Mouse (Mus musculus) CH12.LX (cell line): Measurements from ENCODE around the gene Ppox.

Experiments used
- CTCF ChIP-seq, 2 experiments: IDR thresholded peaks in 1 of 2; conservative IDR thresholded peaks in 1 of 2; 2 replicates each; pipeline ENCODE4 v1.5.1; 2011 to 2012; ENCODE audit warnings: low read depth in 2 of 2, low read length in 2 of 2, improper control_type of control experiment in 1 of 2, inconsistent platforms in 1 of 2, mild to moderate bottlenecking in 1 of 2, moderate library complexity in 1 of 2
- EP300 ChIP-seq: IDR thresholded peaks from 2 replicates; pipeline ENCODE4 v1.6.1; 2011; ENCODE audit warnings: low read length, improper control_type of control experiment
- MXI1 ChIP-seq: IDR thresholded peaks from 2 replicates; pipeline ENCODE4 v1.6.1; 2011; ENCODE audit warnings: mild to moderate bottlenecking, low read depth, low read length, improper control_type of control experiment
- NELFE ChIP-seq: IDR thresholded peaks from 2 replicates; pipeline ENCODE4 v1.6.1; 2011; ENCODE audit warnings: low read depth, low read length, improper control_type of control experiment
- POLR2A ChIP-seq: IDR thresholded peaks from 2 replicates; pipeline ENCODE4 v1.6.1; 2011; ENCODE audit warnings: low read depth, mild to moderate bottlenecking, improper control_type of control experiment, low read length
- TCF12 ChIP-seq: IDR thresholded peaks from 2 replicates; pipeline ENCODE4 v1.6.1; 2014; ENCODE audit warnings: low read depth, mild to moderate bottlenecking, inconsistent platforms, low read length, improper control_type of control experiment
- ZC3H11A ChIP-seq: IDR thresholded peaks from 2 replicates; pipeline ENCODE4 v1.6.1; 2012; ENCODE audit warnings: low read depth, mild to moderate bottlenecking, inconsistent platforms, low read length, improper control_type of control experiment
- ZKSCAN1 ChIP-seq: IDR thresholded peaks from 2 replicates; pipeline ENCODE4 v1.6.1; 2012; ENCODE audit warnings: low read depth, inconsistent platforms, low read length, improper control_type of control experiment, borderline replicate concordance
- ZNF384 ChIP-seq: IDR thresholded peaks from 2 replicates; pipeline ENCODE4 v1.6.1; 2012; ENCODE audit warnings: low read depth, low read length, improper control_type of control experiment, inconsistent platforms

DNA sequence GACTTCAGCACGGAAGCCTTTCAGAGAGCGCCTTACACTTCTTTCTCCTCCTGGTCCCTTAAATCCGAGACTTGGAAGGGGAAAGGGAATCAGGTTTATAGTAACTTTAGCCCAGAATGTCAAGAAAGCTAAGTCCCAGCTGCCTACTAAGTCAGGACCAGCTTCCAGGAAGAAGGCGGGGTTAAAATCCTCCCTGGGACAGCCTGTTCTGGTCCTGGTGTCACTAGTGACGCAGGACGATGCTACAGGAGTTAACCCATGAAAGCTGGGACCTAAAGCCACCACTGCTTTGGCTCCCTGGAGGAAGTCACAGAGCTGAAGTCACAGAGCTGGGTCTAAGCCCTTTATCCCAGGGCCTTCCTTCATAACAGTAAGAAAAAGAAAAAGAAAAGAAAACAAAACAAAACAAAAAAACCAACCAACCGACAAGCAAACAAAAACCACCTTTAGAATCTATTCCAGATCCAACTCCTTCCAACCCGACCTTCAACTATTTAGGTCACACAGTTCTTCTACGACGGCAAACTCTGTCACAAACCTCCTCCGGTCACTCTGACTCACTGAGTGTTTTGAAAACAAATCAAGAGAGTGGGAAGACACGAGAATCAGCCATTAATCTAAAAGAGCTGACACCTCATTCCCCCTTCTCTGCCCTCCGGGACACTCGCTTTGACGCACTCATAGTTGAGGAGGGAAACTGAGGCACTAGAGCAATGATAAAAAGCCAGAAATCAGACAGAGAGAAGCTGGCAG, 40.8 kb downstream of the Ppox start:
- TF ChIP-seq TCF12 (no peak), NELFE (no peak), POLR2A (no peak), ZC3H11A (no peak), MXI1 (no peak), ZKSCAN1 (no peak), CTCF (conservative IDR thresholded peaks at IDR 0.05 in 1 of 2, IDR thresholded peaks at IDR 0.05 in 1 of 2; ENCODE audit: low read depth in 2 of 2, low read length in 2 of 2) (no peak), EP300 (no peak), ZNF384 (no peak)
